Mouse (Mus musculus) MEL (cell line): Measurements from ENCODE around the gene Ercc5. TPM values are rescaled to one million over a fixed set of nuclear protein-coding genes. Genes with fewer than 3 reads are reported as not detected.
A peak's percentile ranks its signal among the peaks of the same experiment; 100 is the strongest.

Experiments used
- DNase-seq: peaks from one replicate; pipeline ENCODE4 v3.0.0; 2011; ENCODE audit warnings: low read depth, low spot score
- H3K27ac ChIP-seq: 2 replicates; pipeline ENCODE4 v1.5.1; 2012; ENCODE audit warnings: low read depth, mild to moderate bottlenecking, control low read depth, low read length, moderate library complexity; ENCODE audit not compliant: control insufficient read depth
- H3K27me3 ChIP-seq, 2 experiments: fragments of 150-350 bp in 1 of 2; sonication (generic) in 1 of 2; 2 replicates each; pipeline ENCODE4 v1.6.1; 2012; ENCODE audit warnings: low read length in 2 of 2, mild to moderate bottlenecking in 2 of 2, improper control_type of control experiment in 1 of 2, moderate library complexity in 1 of 2; ENCODE audit not compliant: insufficient read depth in 2 of 2, control insufficient read depth in 1 of 2
- H3K36me3 ChIP-seq, 2 experiments: 2 replicates each; pipeline ENCODE4 v1.6.1; 2012 to 2014; ENCODE audit warnings: low read length in 2 of 2, improper control_type of control experiment in 1 of 2, inconsistent platforms in 1 of 2, mild to moderate bottlenecking in 1 of 2; ENCODE audit not compliant: insufficient read depth in 2 of 2, control insufficient read depth in 1 of 2
- H3K4me1 ChIP-seq, 2 experiments: fragments of 150-350 bp in 1 of 2; sonication (generic) in 1 of 2; 2 replicates each; pipeline ENCODE4 v1.6.1; 2012; ENCODE audit warnings: low read length in 2 of 2, improper control_type of control experiment in 1 of 2, mild to moderate bottlenecking in 1 of 2; ENCODE audit not compliant: insufficient read depth in 2 of 2, control insufficient read depth in 1 of 2
- H3K4me3 ChIP-seq, 2 experiments: fragments of 150-350 bp in 1 of 2; sonication (generic) in 1 of 2; 2 replicates each; pipeline ENCODE4 v1.5.1; 2012; ENCODE audit warnings: low read depth in 2 of 2, low read length in 2 of 2, mild to moderate bottlenecking in 2 of 2, moderate library complexity in 2 of 2, control low read depth in 1 of 2, improper control_type of control experiment in 1 of 2; ENCODE audit not compliant: control insufficient read depth in 1 of 2, insufficient read depth in 1 of 2
- H3K79me2 ChIP-seq: 2 replicates; pipeline ENCODE4 v1.6.1; 2012; ENCODE audit warnings: mild to moderate bottlenecking, low read length, moderate library complexity; ENCODE audit not compliant: control insufficient read depth, poor library complexity, insufficient read depth
- H3K9ac ChIP-seq: 2 replicates; pipeline ENCODE4 v1.6.1; 2012; ENCODE audit warnings: low read depth, mild to moderate bottlenecking, control low read depth, low read length, moderate library complexity; ENCODE audit not compliant: control insufficient read depth, poor library complexity, severe bottlenecking
- H3K9me3 ChIP-seq: fragments of 150-350 bp; sonication (generic); replicated peaks from 2 replicates; pipeline ENCODE4 v1.6.1; 2012; ENCODE audit warnings: mild to moderate bottlenecking, low read length, improper control_type of control experiment, moderate library complexity; ENCODE audit not compliant: insufficient read depth
- CHD2 ChIP-seq: IDR thresholded peaks from 2 replicates; pipeline ENCODE4 v1.6.1; 2011; ENCODE audit warnings: low read length, improper control_type of control experiment
- CTCF ChIP-seq, 3 experiments: IDR thresholded peaks in 2 of 3; conservative IDR thresholded peaks in 1 of 3; 2 replicates each; pipeline ENCODE4 v1.5.1; 2011 to 2012; ENCODE audit warnings: low read length in 3 of 3, low read depth in 2 of 3, mild to moderate bottlenecking in 2 of 3, improper control_type of control experiment in 1 of 3, inconsistent platforms in 1 of 3, mixed read lengths in 1 of 3, moderate library complexity in 1 of 3; ENCODE audit not compliant: control insufficient read depth in 1 of 3, insufficient read depth in 1 of 3, poor library complexity in 1 of 3, severe bottlenecking in 1 of 3
- ETS1 ChIP-seq: IDR thresholded peaks from 2 replicates; pipeline ENCODE4 v1.6.1; 2012; ENCODE audit warnings: low read depth, mild to moderate bottlenecking, inconsistent platforms, low read length, improper control_type of control experiment, moderate library complexity
- GATA1 ChIP-seq: IDR thresholded peaks from 2 replicates; pipeline ENCODE4 v1.6.1; 2011; ENCODE audit warnings: low read depth, low read length, improper control_type of control experiment
- HCFC1 ChIP-seq: IDR thresholded peaks from 2 replicates; pipeline ENCODE4 v1.6.1; 2012; ENCODE audit warnings: low read depth, mild to moderate bottlenecking, inconsistent platforms, low read length, improper control_type of control experiment, moderate library complexity
- JUND ChIP-seq: IDR thresholded peaks from 2 replicates; pipeline ENCODE4 v1.6.1; 2011; ENCODE audit warnings: low read depth, mild to moderate bottlenecking, improper control_type of control experiment, low read length
- MAFK ChIP-seq: IDR thresholded peaks from 2 replicates; pipeline ENCODE4 v1.6.1; 2011; ENCODE audit warnings: low read depth, mild to moderate bottlenecking, low read length, improper control_type of control experiment, borderline replicate concordance
- MAX ChIP-seq: IDR thresholded peaks from 2 replicates; pipeline ENCODE4 v1.6.1; 2011; ENCODE audit warnings: low read length, improper control_type of control experiment
- MYB ChIP-seq: IDR thresholded peaks from 2 replicates; pipeline ENCODE4 v1.6.1; 2011; ENCODE audit warnings: mild to moderate bottlenecking, low read depth, low read length, improper control_type of control experiment
- RAD21 ChIP-seq: IDR thresholded peaks from 2 replicates; pipeline ENCODE4 v1.6.1; 2011; ENCODE audit warnings: mild to moderate bottlenecking, low read depth, low read length, improper control_type of control experiment
- RCOR1 ChIP-seq: IDR thresholded peaks from 2 replicates; pipeline ENCODE4 v1.6.1; 2012; ENCODE audit warnings: low read depth, mild to moderate bottlenecking, inconsistent platforms, low read length, improper control_type of control experiment
- SIN3A ChIP-seq: IDR thresholded peaks from 2 replicates; pipeline ENCODE4 v1.6.1; 2012; ENCODE audit warnings: low read length, improper control_type of control experiment, inconsistent platforms
- TBP ChIP-seq: IDR thresholded peaks from 2 replicates; pipeline ENCODE4 v1.8.0; 2011; ENCODE audit warnings: low read depth, low read length, improper control_type of control experiment
- TCF12 ChIP-seq: IDR thresholded peaks from 2 replicates; pipeline ENCODE4 v1.6.1; 2014; ENCODE audit warnings: low read depth, mild to moderate bottlenecking, inconsistent platforms, low read length, improper control_type of control experiment, moderate library complexity
- UBTF ChIP-seq: IDR thresholded peaks from 2 replicates; pipeline ENCODE4 v1.6.1; 2012; ENCODE audit warnings: low read depth, mild to moderate bottlenecking, inconsistent platforms, low read length, improper control_type of control experiment, moderate library complexity, borderline replicate concordance; ENCODE audit not compliant: insufficient read depth
- USF1 ChIP-seq: IDR thresholded peaks from 2 replicates; pipeline ENCODE4 v1.6.1; 2014; ENCODE audit warnings: low read depth, mild to moderate bottlenecking, inconsistent platforms, low read length, improper control_type of control experiment, moderate library complexity
- ZC3H11A ChIP-seq: IDR thresholded peaks from 2 replicates; pipeline ENCODE4 v1.6.1; 2012; ENCODE audit warnings: low read depth, mild to moderate bottlenecking, inconsistent platforms, low read length, improper control_type of control experiment
- ZKSCAN1 ChIP-seq: IDR thresholded peaks from 2 replicates; pipeline ENCODE4 v1.6.1; 2012; ENCODE audit warnings: low read depth, mild to moderate bottlenecking, inconsistent platforms, low read length, improper control_type of control experiment, moderate library complexity
- ZMIZ1 ChIP-seq: IDR thresholded peaks from 2 replicates; pipeline ENCODE4 v1.6.1; 2012; ENCODE audit warnings: low read depth, mild to moderate bottlenecking, inconsistent platforms, low read length, improper control_type of control experiment, moderate library complexity
- ZNF384 ChIP-seq: IDR thresholded peaks from 2 replicates; pipeline ENCODE4 v1.6.1; 2012; ENCODE audit warnings: low read depth, mild to moderate bottlenecking, inconsistent platforms, low read length, improper control_type of control experiment
- polyA plus RNA-seq, 2 experiments: library from polyadenylated mRNA; stranded (reverse) in 1 of 2; unstranded in 1 of 2; fragments of >175 nt in 1 of 2; fragments of >200 nt in 1 of 2; gene quantifications; 2 replicates each; pipeline versions ENCODE4 v1.2.1 to v1.2.4; 2012; ENCODE audit warnings: low replicate concordance in 2 of 2, low read depth in 1 of 2; ENCODE audit not compliant: insufficient read length in 2 of 2, insufficient read depth in 1 of 2, missing spikeins in 1 of 2
- total RNA-seq: library from RNA; depleted of rRNA; stranded (reverse); fragments of 300-350 nt; gene quantifications from 2 replicates; pipeline ENCODE4 v1.2.3, GENCODE M21; 2012

The Ercc5 gene
- total and polyA plus RNA-seq, 3 experiments, result 8.2 to 8.5 TPM; not detected in 1

GRCm38 (mm10) chr1:44167859-44168383 is 20.4 kb downstream of the Ercc5 start:
- DNase-seq, result peak; percentile 38
- H3K36me3 ChIP-seq, result peaks cover 0 to 2% of the 10 kb centered on the region in 2 experiments; a peak in 2 of 4 replicates
- H3K9ac ChIP-seq, result no peak overlapping the region
- no peak overlapping the region for H3K4me3 ChIP-seq
- H3K79me2 ChIP-seq, result no peaks in the 10 kb centered on the region
- no peak overlapping the region for H3K27ac ChIP-seq
- no peaks in the 10 kb centered on the region for H3K4me1 ChIP-seq
- no peaks in the 10 kb centered on the region for H3K27me3 ChIP-seq
- TF ChIP-seq MAFK (no peak), CTCF (IDR thresholded peaks at IDR 0.05 in 2 of 3, conservative IDR thresholded peaks at IDR 0.05 in 1 of 3; ENCODE audit: control insufficient read depth in 1 of 3, insufficient read depth in 1 of 3, low read depth in 2 of 3, low read length in 3 of 3, poor library complexity in 1 of 3, severe bottlenecking in 1 of 3) (peak; percentile 9 to 27 (median 21); a peak in 2 of 6 replicates), ZNF384 (peak; percentile 47; the same call in 1 of the 2 replicates)
- H3K9me3 ChIP-seq, result no peaks in the 10 kb centered on the region

GRCm38 (mm10) chr1:44172656-44173055 is 25.1 kb downstream of the Ercc5 start:
- Histone ChIP-seq H3K4me1 (no peaks in the 10 kb centered on the region), H3K36me3 (no peaks in the 10 kb centered on the region; a peak in 2 of 4 replicates), H3K9me3 (no peaks in the 10 kb centered on the region), H3K9ac (no peak overlapping the region), H3K27me3 (no peaks in the 10 kb centered on the region), H3K4me3 (no peak overlapping the region), H3K79me2 (no peaks in the 10 kb centered on the region)
- no peak for DNase-seq
- TF ChIP-seq MYB, result no peak
- TF ChIP-seq HCFC1, result no peak
- TF ChIP-seq ZKSCAN1, result no peak
- no peak for TF ChIP-seq JUND
- TF ChIP-seq SIN3A, result no peak
- no peak for TF ChIP-seq ZMIZ1
- TF ChIP-seq RAD21, result no peak
- no peak for TF ChIP-seq RCOR1
- no peak for TF ChIP-seq MAFK
- TF ChIP-seq USF1, result no peak
- TF ChIP-seq CTCF (IDR thresholded peaks at IDR 0.05 in 2 of 3, conservative IDR thresholded peaks at IDR 0.05 in 1 of 3; ENCODE audit: control insufficient read depth in 1 of 3, insufficient read depth in 1 of 3, low read depth in 2 of 3, low read length in 3 of 3, poor library complexity in 1 of 3, severe bottlenecking in 1 of 3), result no peak
- TF ChIP-seq UBTF, result no peak
- no peak for TF ChIP-seq TCF12
- TF ChIP-seq CHD2, result no peak
- no peak for TF ChIP-seq GATA1
- no peak for TF ChIP-seq MAX
- no peak for TF ChIP-seq ETS1
- TF ChIP-seq TBP, result no peak
- TF ChIP-seq ZC3H11A, result no peak
- TF ChIP-seq, all 39 proteins: peak for 0
- no peak overlapping the region for H3K27ac ChIP-seq
